Mouse (Mus musculus) heart, embryonic 14.5 days (tissue): ENCODE data around the gene Mboat1. TPM values are rescaled to one million over a fixed set of nuclear protein-coding genes. Genes with fewer than 3 reads are reported as not detected.

Experiments used
- ATAC-seq: fragments of 200-750 bp; cut with Nextera tagmentation; 2 replicates; pipeline ENCODE4 v1.8.0; 2017; ENCODE audit warnings: low read depth, moderate TSS enrichment; ENCODE audit not compliant: insufficient number of reproducible peaks, insufficient read depth, low FRiP score
- H3K27ac ChIP-seq, 2 experiments: fragments of 200-500 bp in 1 of 2; fragments of 300-500 bp in 1 of 2; sonication (generic) in 1 of 2; replicated peaks in 1 of 2; 2 replicates each; pipeline ENCODE4 v1.5.1; 2012 to 2014; ENCODE audit warnings: low read depth in 2 of 2, low read length in 2 of 2, control low read depth in 1 of 2, mild to moderate bottlenecking in 1 of 2, mixed read lengths in 1 of 2; ENCODE audit not compliant: control insufficient read depth in 1 of 2, insufficient read depth in 1 of 2
- H3K27me3 ChIP-seq: fragments of 300-500 bp; sonication (generic); 2 replicates; pipeline ENCODE4 v1.6.1; 2014; ENCODE audit warnings: mild to moderate bottlenecking, low read length, control low read depth; ENCODE audit not compliant: control insufficient read depth, insufficient read depth
- H3K36me3 ChIP-seq: fragments of 300-500 bp; sonication (generic); 2 replicates; pipeline ENCODE4 v1.6.1; 2014; ENCODE audit warnings: mild to moderate bottlenecking, control low read depth, low read length, mixed read lengths; ENCODE audit not compliant: control insufficient read depth, insufficient read depth
- H3K4me1 ChIP-seq, 2 experiments: fragments of 200-500 bp in 1 of 2; fragments of 300-500 bp in 1 of 2; sonication (generic) in 1 of 2; 2 replicates each; pipeline ENCODE4 v1.6.1; 2012 to 2014; ENCODE audit warnings: low read length in 2 of 2, control low read depth in 1 of 2, mixed read lengths in 1 of 2; ENCODE audit not compliant: control insufficient read depth in 2 of 2, insufficient read depth in 2 of 2
- H3K4me2 ChIP-seq: fragments of 300-500 bp; sonication (generic); 2 replicates; pipeline ENCODE4 v1.6.1; 2014; ENCODE audit warnings: mild to moderate bottlenecking, low read length
- H3K4me3 ChIP-seq, 2 experiments: fragments of 200-500 bp in 1 of 2; fragments of 300-500 bp in 1 of 2; sonication (generic) in 1 of 2; 2 replicates each; pipeline ENCODE4 v1.5.1; 2012 to 2014; ENCODE audit warnings: low read length in 2 of 2, mild to moderate bottlenecking in 2 of 2, control low read depth in 1 of 2, low read depth in 1 of 2, moderate library complexity in 1 of 2; ENCODE audit not compliant: control insufficient read depth in 1 of 2, insufficient read depth in 1 of 2
- H3K9ac ChIP-seq: fragments of 300-500 bp; sonication (generic); 2 replicates; pipeline ENCODE4 v1.6.1; 2014; ENCODE audit warnings: mild to moderate bottlenecking, low read length
- H3K9me3 ChIP-seq: fragments of 300-500 bp; sonication (generic); 2 replicates; pipeline ENCODE4 v1.6.1; 2016; ENCODE audit warnings: low read length, control low read depth; ENCODE audit not compliant: control insufficient read depth
- WGBS: fragments of 180-500 bp; shearing (Covaris S2); extraction: QIAGEN DNeasy Blood & Tissue Kit; methylation state at CpG from one replicate; pipeline ENCODE4 v1.1.7; 2014; 5-methylcytosine and 5-hydroxymethylcytosine counted together
- polyA plus RNA-seq: library from polyadenylated mRNA; unstranded; fragments of >200 nt; fragmentation: Nextera tagmentation; extraction: Ambion mirVana; gene quantifications from 2 replicates; pipeline ENCODE4 v1.2.1, GENCODE M21; 2014

Gene Mboat1
- polyA plus RNA-seq, 1 experiment from 2014 or later: 2.5 TPM

DNA sequence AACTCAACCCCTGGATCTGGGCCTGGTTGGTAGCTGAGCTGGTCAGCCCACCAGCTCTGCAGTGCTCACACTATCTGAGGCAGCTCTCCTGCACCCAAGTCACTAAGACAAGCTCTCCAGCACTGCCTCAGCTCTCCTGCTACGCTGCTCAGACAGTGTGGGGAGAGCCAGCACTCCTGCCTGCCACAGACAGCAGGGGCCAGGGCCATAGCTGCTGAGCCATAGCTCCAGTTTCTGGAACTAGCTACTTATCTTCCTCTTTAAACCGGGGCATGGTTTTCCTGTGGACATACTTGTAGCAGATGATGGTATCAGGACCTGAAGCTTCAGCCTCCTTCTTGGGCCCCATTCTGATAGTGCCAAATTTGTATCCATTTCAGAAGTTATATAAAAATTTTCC is 127.4 kb downstream of the Mboat1 start:
- Histone ChIP-seq H3K4me1 (no peaks in the 10 kb centered on the region), H3K4me3 (no peak overlapping the region), H3K27me3 (no peaks in the 10 kb centered on the region), H3K36me3 (no peaks in the 10 kb centered on the region), H3K27ac (no peak overlapping the region), H3K9me3 (no peaks in the 10 kb centered on the region), H3K9ac (no peak overlapping the region), H3K4me2 (no peak overlapping the region)
- WGBS: 62% methylated on average over 2 of the region's 2 CpGs
- no peak for ATAC-seq

DNA sequence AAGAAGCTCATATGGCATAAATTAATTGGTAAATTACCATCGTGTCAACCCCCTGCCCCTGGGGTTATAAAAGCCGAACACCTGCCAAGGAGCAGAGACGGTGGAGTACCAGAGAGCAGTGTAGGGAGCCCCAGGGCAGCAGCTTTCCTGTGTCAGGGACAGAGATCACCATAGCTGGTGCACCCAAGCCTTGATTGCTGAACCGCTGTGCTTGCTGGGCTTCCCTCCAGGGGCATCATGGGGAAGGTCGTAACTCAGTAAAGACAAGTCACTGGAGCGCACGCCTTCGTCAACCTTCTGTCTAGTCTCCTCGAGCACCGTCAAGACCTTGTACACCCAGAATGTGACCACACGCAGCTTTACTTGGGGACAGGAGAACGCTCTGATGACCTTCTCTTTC is 128.0 kb downstream of the Mboat1 start:
- Histone ChIP-seq H3K36me3 (no peaks in the 10 kb centered on the region), H3K4me3 (no peak overlapping the region), H3K27me3 (no peaks in the 10 kb centered on the region), H3K4me2 (no peak overlapping the region), H3K4me1 (no peaks in the 10 kb centered on the region), H3K27ac (no peak overlapping the region), H3K9ac (no peak overlapping the region), H3K9me3 (no peaks in the 10 kb centered on the region)
- WGBS: 83% methylated on average over 12 of the region's 12 CpGs
- ATAC-seq: no peak

DNA sequence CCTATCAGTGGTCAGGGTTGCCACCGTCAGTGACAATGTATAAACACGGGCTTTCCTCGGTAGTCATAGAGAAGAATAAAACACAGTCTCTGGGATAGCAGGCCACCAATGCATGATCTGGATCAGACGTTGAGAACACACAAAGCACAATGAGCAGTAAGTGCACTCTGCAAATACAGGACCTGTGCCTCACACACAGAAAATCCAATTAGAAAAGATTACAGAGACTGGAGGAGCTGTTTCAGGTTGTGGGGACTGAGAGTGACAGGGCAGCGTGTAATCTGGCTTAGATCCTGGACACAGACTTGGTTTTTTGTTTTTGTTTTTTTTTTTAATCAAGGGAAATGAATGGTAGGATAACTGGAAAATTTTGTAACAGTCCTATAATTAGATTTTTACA is 128.5 kb downstream of the Mboat1 start:
- Histone ChIP-seq H3K4me2 (no peak overlapping the region), H3K4me1 (no peaks in the 10 kb centered on the region), H3K27ac (no peak overlapping the region), H3K4me3 (no peak overlapping the region), H3K27me3 (no peaks in the 10 kb centered on the region), H3K9ac (no peak overlapping the region), H3K9me3 (no peaks in the 10 kb centered on the region), H3K36me3 (no peaks in the 10 kb centered on the region)
- ATAC-seq: no peak
- 78% methylated on average over 5 of the region's 5 CpGs for WGBS

DNA sequence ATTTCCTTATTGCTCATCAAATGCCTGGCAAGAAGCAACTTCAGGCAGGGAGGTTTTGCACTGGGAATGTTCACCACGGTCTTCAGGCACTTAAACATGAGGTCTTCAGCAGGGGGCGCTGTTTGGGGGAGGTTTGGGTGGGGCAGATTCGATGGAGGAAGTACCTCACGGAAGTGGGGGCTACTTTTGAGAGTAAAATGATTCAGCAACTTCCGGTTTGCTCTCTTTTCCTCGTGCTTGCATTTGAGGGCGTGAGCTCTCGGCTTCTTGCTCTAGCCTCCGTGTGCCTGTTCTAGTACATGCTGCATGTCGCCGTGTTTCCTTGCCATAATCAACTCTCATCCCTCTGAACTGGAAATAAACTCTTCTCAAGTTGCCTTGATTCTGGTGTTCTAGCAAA is 129.7 kb downstream of the Mboat1 start:
- ATAC-seq: no peak
- WGBS: 87% methylated on average over 11 of the region's 11 CpGs
- no peaks in the 10 kb centered on the region for H3K27me3 ChIP-seq
- no peaks in the 10 kb centered on the region for H3K36me3 ChIP-seq
- H3K4me1 ChIP-seq: no peaks in the 10 kb centered on the region
- no peak overlapping the region for H3K9ac ChIP-seq
- H3K9me3 ChIP-seq: no peaks in the 10 kb centered on the region
- no peak overlapping the region for H3K27ac ChIP-seq
- no peak overlapping the region for H3K4me2 ChIP-seq
- no peak overlapping the region for H3K4me3 ChIP-seq

DNA sequence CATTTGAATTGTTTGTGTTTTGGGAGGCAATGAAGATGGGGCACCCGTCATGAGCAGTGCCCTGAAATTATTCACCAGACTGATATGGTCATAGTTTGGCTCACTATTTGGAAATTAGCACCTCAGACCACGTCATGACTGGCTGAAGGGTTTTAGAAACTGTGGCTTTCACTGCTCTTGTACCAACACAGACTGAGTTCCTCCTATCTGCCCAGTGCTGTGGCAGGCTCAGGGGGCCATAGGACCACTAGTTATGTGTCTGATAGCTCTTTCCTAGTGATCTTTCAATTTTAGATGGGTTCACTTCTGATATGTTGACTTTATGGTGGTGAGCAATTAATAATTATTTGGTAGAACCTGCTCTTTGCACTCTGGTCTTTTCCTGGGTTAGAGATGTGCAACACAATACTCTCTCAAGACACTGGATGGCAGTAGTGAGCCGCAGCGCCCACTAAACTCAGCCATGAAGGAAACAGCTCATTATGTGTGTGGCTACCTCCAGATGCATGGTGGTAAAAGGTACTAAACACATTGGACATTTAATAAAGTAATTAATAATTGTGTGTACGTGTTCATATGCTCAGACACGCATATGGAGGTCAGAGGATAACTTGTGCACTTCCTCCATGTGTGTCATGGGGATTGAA is 135.9 kb downstream of the Mboat1 start:
- Histone ChIP-seq H3K27ac (no peak overlapping the region), H3K9me3 (no peaks in the 10 kb centered on the region), H3K9ac (no peak overlapping the region), H3K4me2 (no peak overlapping the region), H3K36me3 (no peaks in the 10 kb centered on the region), H3K27me3 (no peaks in the 10 kb centered on the region), H3K4me3 (no peak overlapping the region), H3K4me1 (no peaks in the 10 kb centered on the region)
- ATAC-seq: no peak
- WGBS: 15% methylated on average over 6 of the region's 6 CpGs

Other genes starting within 250 kb of the Mboat1 start
- 7.8 and 8.4 TPM in 2 replicates for gene E2f3, start 150.4 kb upstream of the Mboat1 start, polyA plus RNA-seq
- 15.8 and 15.9 TPM in 2 replicates for gene Agtr1a, start 200.0 kb downstream of the Mboat1 start, polyA plus RNA-seq